14 mouse cellular contexts compared by ENCODE assay signal in the genomic region with DNA sequence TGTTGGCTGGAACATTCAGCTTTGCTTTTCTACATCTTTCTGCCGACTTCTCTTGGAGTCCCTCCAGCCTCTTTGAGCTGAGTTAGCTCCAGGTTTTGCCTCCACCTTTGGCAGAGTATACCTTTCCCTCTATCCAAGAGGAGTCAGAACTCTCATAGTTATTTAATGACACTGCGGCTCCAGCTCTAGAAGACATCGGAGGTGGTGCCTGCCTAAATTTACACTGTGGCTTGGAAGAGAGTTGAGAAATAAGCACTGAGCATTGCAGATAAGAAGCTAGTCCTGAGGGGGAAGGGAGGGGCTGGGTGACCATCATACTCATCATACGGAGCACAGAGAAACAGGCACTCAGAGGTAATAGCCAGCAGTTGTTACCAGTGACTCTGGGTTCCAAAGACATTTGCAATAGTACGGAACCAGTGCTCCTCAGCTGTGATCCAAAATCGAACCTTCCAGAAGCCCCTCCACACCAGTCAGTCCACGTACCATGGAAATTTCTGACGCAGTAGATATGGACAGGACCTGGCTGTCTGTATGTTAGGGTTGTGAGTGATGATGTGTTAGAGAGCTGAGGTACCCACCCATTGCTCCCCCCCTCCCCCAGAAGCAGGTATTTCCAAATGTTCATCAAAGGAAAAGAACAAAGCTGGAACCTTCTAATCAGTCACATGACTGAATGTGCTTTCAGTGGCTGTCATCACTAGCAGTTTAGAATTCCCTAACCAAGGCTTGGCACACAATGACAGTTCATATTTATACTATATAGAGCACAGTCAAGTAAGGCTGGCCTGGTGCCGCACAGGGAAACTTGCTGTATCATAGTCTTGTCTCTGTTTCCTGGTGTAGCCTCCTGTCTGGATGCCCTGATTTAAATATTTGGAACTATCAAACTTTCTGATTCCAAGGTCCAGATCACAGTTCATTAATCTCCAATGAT.
DNase-seq lines count a peak whose midpoint lies in the region; ATAC-seq and TF ChIP-seq lines count a peak whose summit lies in the region.
"Had no signal": no experiment of that assay in that cellular context is flagged by ENCODE, and none has a peak within 500 bp of the region (broad histone marks: within the 10 kb centered on the region; RNA-seq: fewer than 3 reads in every experiment).

No protein-coding gene starts in this region.

- TF ChIP-seq EP300 in lung, postnatal 0 days (IDR thresholded peaks at IDR 0.05) = no peak

- H3K27me3 ChIP-seq in lung, postnatal 0 days (replicated peaks; ENCODE audit: insufficient read depth, low read length) = no peaks in the 10 kb centered on the region
- no peaks in the 10 kb centered on the region for H3K27me3 ChIP-seq in heart, embryonic 16.5 days (ENCODE audit: control insufficient read depth, insufficient read depth, low read length)
- no peaks in the 10 kb centered on the region for H3K27me3 ChIP-seq in midbrain, postnatal 0 days (ENCODE audit: insufficient read depth, low read length)
- H3K27me3 ChIP-seq: CH12.LX; embryonic facial prominence, embryonic 15.5 days; forebrain, embryonic 13.5 days had no signal

- peak; percentile 69 for ATAC-seq in lung, postnatal 0 days
- peak; percentile 93 for ATAC-seq in heart, embryonic 16.5 days (replicated peaks; ENCODE audit: extremely low read depth, insufficient read depth, low FRiP score)
- no peak for ATAC-seq in midbrain, postnatal 0 days (ENCODE audit: low FRiP score)
- ATAC-seq: activated CD4-positive, CD25-positive, alpha-beta regulatory T cell, adult 4 months; forebrain, embryonic 13.5 days had no signal

- TF ChIP-seq CTCF in lung, postnatal 0 days (IDR thresholded peaks at IDR 0.05) = no peak
- no peak for TF ChIP-seq CTCF in midbrain, postnatal 0 days (IDR thresholded peaks at IDR 0.05)

- H3K27ac ChIP-seq in lung, postnatal 0 days (ENCODE audit: low read length) = no peak overlapping the region
- peak overlapping the region; percentile 69 for H3K27ac ChIP-seq in heart, embryonic 16.5 days (ENCODE audit: low read length)
- H3K27ac ChIP-seq in midbrain, postnatal 0 days (ENCODE audit: low read depth, low read length) = no peak overlapping the region
- H3K27ac ChIP-seq: embryonic facial prominence, embryonic 15.5 days; forebrain, embryonic 13.5 days; liver, embryonic 14.5 days had no signal

- H3K9ac ChIP-seq in lung, postnatal 0 days (replicated peaks; ENCODE audit: low read depth) = no peak overlapping the region
- H3K9ac ChIP-seq in heart, embryonic 16.5 days (ENCODE audit: low read length) = no peak overlapping the region
- H3K9ac ChIP-seq in midbrain, postnatal 0 days (replicated peaks; ENCODE audit: low read length, poor library complexity, severe bottlenecking) = no peak overlapping the region
- H3K9ac ChIP-seq: embryonic facial prominence, embryonic 15.5 days; forebrain, embryonic 13.5 days; liver, embryonic 14.5 days had no signal

- no peak overlapping the region for H3K4me3 ChIP-seq in lung, postnatal 0 days (ENCODE audit: low read depth, low read length)
- no peak overlapping the region for H3K4me3 ChIP-seq in heart, embryonic 16.5 days (ENCODE audit: low read length)
- H3K4me3 ChIP-seq in midbrain, postnatal 0 days (ENCODE audit: low read depth, low read length) = no peak overlapping the region
- H3K4me3 ChIP-seq: embryonic facial prominence, embryonic 15.5 days; forebrain, embryonic 13.5 days had no signal

- no peak overlapping the region for H3K4me2 ChIP-seq in lung, postnatal 0 days (replicated peaks; ENCODE audit: low read depth, low read length)
- H3K4me2 ChIP-seq in heart, embryonic 16.5 days (ENCODE audit: low read depth, low read length) = peak overlapping the region; percentile 43
- H3K4me2 ChIP-seq in midbrain, postnatal 0 days (ENCODE audit: low read depth, low read length, poor library complexity, severe bottlenecking) = no peak overlapping the region
- H3K4me2 ChIP-seq: embryonic facial prominence, embryonic 15.5 days; forebrain, embryonic 13.5 days had no signal

- DNase-seq in kidney, adult 11 months = peak; percentile 35
- DNase-seq in kidney, postnatal 25 days = no peak
- DNase-seq in lung, postnatal 0 days (ENCODE audit: low spot score) = peak; percentile 51
- DNase-seq in lung, postnatal 36 days = no peak
- no peak for DNase-seq in urinary bladder, postnatal 36 days (ENCODE audit: low spot score in 2 of 2)
- no peak for DNase-seq in midbrain, postnatal 0 days (ENCODE audit: low spot score)
- DNase-seq: cerebellum, adult 11-12 months; gastrocnemius, postnatal 10 days had no signal

- no peaks in the 10 kb centered on the region for H3K36me3 ChIP-seq in lung, postnatal 0 days (ENCODE audit: insufficient read depth, low read length)
- H3K36me3 ChIP-seq in heart, embryonic 16.5 days (ENCODE audit: control insufficient read depth, insufficient read depth) = no peaks in the 10 kb centered on the region
- no peaks in the 10 kb centered on the region for H3K36me3 ChIP-seq in midbrain, postnatal 0 days (ENCODE audit: insufficient read depth, low read length)
- H3K36me3 ChIP-seq: embryonic facial prominence, embryonic 15.5 days had no signal

- 61% methylated on average over 9 of the region's 9 CpGs for WGBS in lung, postnatal 0 days
- 30% methylated on average over 9 of the region's 9 CpGs for WGBS in heart, embryonic 16.5 days
- 90% methylated on average over 9 of the region's 9 CpGs for WGBS in midbrain, postnatal 0 days

- peaks cover 5% of the 10 kb centered on the region; the same call in 1 of the 2 replicates for H3K4me1 ChIP-seq in lung, postnatal 0 days (ENCODE audit: insufficient read depth, low read depth, low read length)
- peaks cover 12% of the 10 kb centered on the region for H3K4me1 ChIP-seq in heart, embryonic 16.5 days (ENCODE audit: control insufficient read depth, insufficient read depth, low read length)
- no peaks in the 10 kb centered on the region for H3K4me1 ChIP-seq in midbrain, postnatal 0 days (ENCODE audit: insufficient read depth, low read length)
- H3K4me1 ChIP-seq: embryonic facial prominence, embryonic 15.5 days had no signal

- no peaks in the 10 kb centered on the region for H3K9me3 ChIP-seq in lung, postnatal 0 days (ENCODE audit: low read length)
- no peaks in the 10 kb centered on the region for H3K9me3 ChIP-seq in heart, embryonic 16.5 days (replicated peaks; ENCODE audit: control insufficient read depth, low read length)
- H3K9me3 ChIP-seq in midbrain, postnatal 0 days (ENCODE audit: low read length) = no peaks in the 10 kb centered on the region
- H3K9me3 ChIP-seq: embryonic facial prominence, embryonic 15.5 days; forebrain, embryonic 13.5 days had no signal

Comparison
In these comparisons a context has a peak if more than half of its experiments do, and no peak if none do; other contexts are left out.
1. DNase-seq: peak in kidney, adult 11 months (single experiment) and lung, postnatal 0 days (single experiment); none in kidney, postnatal 25 days (0 of 2), lung, postnatal 36 days (single experiment), urinary bladder, postnatal 36 days (0 of 2) and midbrain, postnatal 0 days (single experiment).